Mouse (Mus musculus): ENCODE results near the gene Btbd9. TPM values are rescaled to one million over a fixed set of nuclear protein-coding genes. Genes with fewer than 3 reads are reported as not detected.

Gene Btbd9
- polyA plus RNA-seq, 1 experiment from 2014 or later = 111 TPM

DNA sequence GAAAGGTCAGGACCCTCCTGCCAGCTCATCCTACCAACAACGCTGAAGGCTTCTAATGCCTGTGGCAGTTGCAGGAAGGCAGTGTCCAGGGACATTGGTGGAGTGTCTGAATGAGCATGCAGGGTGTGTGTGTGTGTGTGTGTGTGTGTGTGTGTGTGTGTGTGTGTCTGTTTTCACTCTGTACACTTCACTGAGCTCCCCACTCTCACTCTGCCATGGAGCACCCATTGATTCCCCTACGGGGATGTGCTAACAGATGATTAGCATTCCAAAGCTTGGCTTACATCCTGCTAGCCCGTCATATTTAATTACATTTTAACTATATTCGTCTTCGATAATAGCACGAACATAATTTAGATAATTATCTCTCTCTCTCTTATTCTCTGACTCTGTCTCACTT lies 339.7 kb downstream of the Btbd9 start:
- Histone ChIP-seq H3K4me2 (no peak overlapping the region), H3K27me3 (no peaks in the 10 kb centered on the region), H3K9me3 (replicated peaks) (no peaks in the 10 kb centered on the region), H3K9ac (no peak overlapping the region), H3K36me3 (ENCODE audit: poor library complexity, severe bottlenecking) (no peaks in the 10 kb centered on the region), H3K27ac (no peak overlapping the region), H3K4me3 (no peak overlapping the region), H3K4me1 (peaks cover 42% of the 10 kb centered on the region)
- peak; percentile 78; the same call in 1 of the 2 replicates for ATAC-seq
- WGBS = 49% methylated on average over 6 of the region's 6 CpGs

- WGBS = 79% methylated on average over 4 of the region's 4 CpGs
- no peaks in the 10 kb centered on the region for H3K27me3 ChIP-seq
- H3K36me3 ChIP-seq (ENCODE audit: poor library complexity, severe bottlenecking) = no peaks in the 10 kb centered on the region
- no peak overlapping the region for H3K4me3 ChIP-seq
- no peak overlapping the region for H3K9ac ChIP-seq
- no peak for ATAC-seq
- H3K4me1 ChIP-seq = peaks cover 30% of the 10 kb centered on the region
- no peak overlapping the region for H3K27ac ChIP-seq
- no peak overlapping the region for H3K4me2 ChIP-seq
- H3K9me3 ChIP-seq (replicated peaks) = no peaks in the 10 kb centered on the region
These were observed 340.9 kb downstream of the Btbd9 start for GRCm38 (mm10) chr17:30235380-30235779.

DNA sequence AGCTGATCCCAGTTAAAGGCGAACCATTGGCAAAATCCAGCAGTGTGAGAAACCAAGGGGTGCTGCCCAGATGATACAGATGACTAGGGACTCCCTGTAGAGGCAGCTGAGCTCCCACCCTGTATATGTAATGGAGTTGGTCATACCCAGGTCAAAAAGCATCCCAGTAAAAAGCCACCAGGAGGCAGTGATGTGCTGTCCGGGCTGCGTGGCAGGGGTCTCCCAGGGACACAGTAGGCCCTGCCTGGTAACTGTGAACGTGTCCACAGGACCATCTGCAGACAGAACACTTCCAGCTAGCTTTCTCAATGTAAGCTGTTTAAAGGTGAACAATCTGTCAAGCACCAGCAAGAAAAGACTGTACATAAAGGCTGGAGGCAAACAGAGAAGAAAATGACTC lies 343.6 kb downstream of the Btbd9 start:
- peaks cover 26% of the 10 kb centered on the region for H3K4me1 ChIP-seq
- ATAC-seq = no peak
- no peak overlapping the region for H3K4me3 ChIP-seq
- no peaks in the 10 kb centered on the region for H3K36me3 ChIP-seq (ENCODE audit: poor library complexity, severe bottlenecking)
- WGBS = 35% methylated on average over 4 of the region's 4 CpGs
- no peak overlapping the region for H3K4me2 ChIP-seq
- no peaks in the 10 kb centered on the region for H3K9me3 ChIP-seq (replicated peaks)
- no peaks in the 10 kb centered on the region for H3K27me3 ChIP-seq
- H3K9ac ChIP-seq = no peak overlapping the region
- H3K27ac ChIP-seq = no peak overlapping the region

DNA sequence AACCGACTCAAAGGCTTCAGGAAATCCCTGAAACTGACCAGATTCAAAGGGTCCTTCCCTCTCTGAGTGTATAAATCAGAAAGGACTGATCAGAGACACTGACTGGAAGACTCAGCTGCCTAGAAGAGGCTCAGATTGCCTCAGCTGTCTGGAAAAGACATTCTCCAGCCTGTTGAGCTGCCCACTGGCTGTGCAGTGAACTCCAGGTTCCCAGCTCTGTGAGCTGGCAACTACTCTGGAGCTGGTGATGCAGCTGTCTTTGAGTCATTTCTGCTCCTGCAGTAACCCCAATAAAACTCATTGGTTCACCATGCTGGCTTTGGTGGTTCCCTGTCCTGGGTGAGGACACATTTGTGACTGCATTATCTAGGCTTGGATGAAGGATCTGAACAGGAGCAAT lies 344.8 kb downstream of the Btbd9 start:
- no peaks in the 10 kb centered on the region for H3K36me3 ChIP-seq (ENCODE audit: poor library complexity, severe bottlenecking)
- peaks cover 16% of the 10 kb centered on the region for H3K4me1 ChIP-seq
- no peak overlapping the region for H3K4me2 ChIP-seq
- no peak overlapping the region for H3K4me3 ChIP-seq
- H3K9ac ChIP-seq = no peak overlapping the region
- no peak for ATAC-seq
- H3K27me3 ChIP-seq = no peaks in the 10 kb centered on the region
- no peaks in the 10 kb centered on the region for H3K9me3 ChIP-seq (replicated peaks)
- whole genome bisulfite sequencing = 96% methylated on average over 1 of the region's 1 CpGs
- no peak overlapping the region for H3K27ac ChIP-seq

DNA sequence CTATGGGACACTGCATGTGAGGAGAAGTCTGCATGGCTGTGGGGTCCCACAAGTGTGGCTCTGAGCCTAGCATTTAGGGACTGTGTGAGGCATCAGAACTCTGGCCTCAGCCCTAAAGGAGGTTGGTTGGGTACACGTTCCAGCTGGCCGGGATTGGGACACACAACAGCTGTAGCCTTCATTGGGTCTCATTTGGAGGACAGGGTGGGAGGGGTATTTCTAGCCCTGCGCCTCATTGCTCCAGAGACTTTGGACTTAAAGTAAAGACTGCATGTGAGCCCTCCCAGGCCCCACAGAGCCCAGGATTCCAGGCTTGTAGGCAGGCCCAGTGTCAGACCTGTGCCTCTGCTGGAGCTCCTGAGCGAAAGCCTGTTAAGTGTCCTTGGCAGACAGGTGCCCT lies 345.9 kb downstream of the Btbd9 start:
- no peak overlapping the region for H3K9ac ChIP-seq
- no peaks in the 10 kb centered on the region for H3K27me3 ChIP-seq
- H3K4me3 ChIP-seq = no peak overlapping the region
- no peak overlapping the region for H3K27ac ChIP-seq
- no peaks in the 10 kb centered on the region for H3K9me3 ChIP-seq (replicated peaks)
- H3K4me2 ChIP-seq = no peak overlapping the region
- H3K36me3 ChIP-seq (ENCODE audit: poor library complexity, severe bottlenecking) = no peaks in the 10 kb centered on the region
- 93% methylated on average over 4 of the region's 4 CpGs for WGBS
- no peak for ATAC-seq
- H3K4me1 ChIP-seq = peaks cover 20% of the 10 kb centered on the region

GRCm38 (mm10) chr17:30228439-30229215 lies 347.7 kb downstream of the Btbd9 start:
- Histone ChIP-seq H3K9me3 (replicated peaks) (no peaks in the 10 kb centered on the region), H3K27me3 (no peaks in the 10 kb centered on the region), H3K4me1 (peaks cover 36% of the 10 kb centered on the region), H3K36me3 (ENCODE audit: poor library complexity, severe bottlenecking) (no peaks in the 10 kb centered on the region), H3K4me2 (no peak overlapping the region), H3K4me3 (no peak overlapping the region), H3K27ac (no peak overlapping the region), H3K9ac (no peak overlapping the region)
- 87% methylated on average over 10 of the region's 10 CpGs for WGBS
- no peak for ATAC-seq

GRCm38 (mm10) chr17:30225030-30225740 lies 351.1 kb downstream of the Btbd9 start:
- 25% methylated on average over 5 of the region's 5 CpGs for WGBS
- H3K9ac ChIP-seq = 0 out of 2 replicates have a peak overlapping the region, but pooled peaks have one; percentile 6
- no peak overlapping the region for H3K4me3 ChIP-seq
- H3K27ac ChIP-seq = peak overlapping the region; percentile 0; the same call in 1 of the 2 replicates
- H3K4me1 ChIP-seq = peaks cover 41% of the 10 kb centered on the region
- H3K27me3 ChIP-seq = no peaks in the 10 kb centered on the region
- no peaks in the 10 kb centered on the region for H3K9me3 ChIP-seq (replicated peaks)
- H3K4me2 ChIP-seq = no peak overlapping the region
- 0 out of 2 replicates have a peak, but pooled peaks have one; percentile 46 for ATAC-seq
- H3K36me3 ChIP-seq (ENCODE audit: poor library complexity, severe bottlenecking) = no peaks in the 10 kb centered on the region

- Histone ChIP-seq H3K9ac (no peak overlapping the region), H3K27me3 (no peaks in the 10 kb centered on the region), H3K4me1 (peaks cover 41% of the 10 kb centered on the region), H3K4me2 (no peak overlapping the region), H3K9me3 (replicated peaks) (no peaks in the 10 kb centered on the region), H3K36me3 (ENCODE audit: poor library complexity, severe bottlenecking) (peaks cover 19% of the 10 kb centered on the region; the same call in 1 of the 2 replicates), H3K27ac (no peak overlapping the region), H3K4me3 (no peak overlapping the region)
- 60% methylated on average over 12 of the region's 12 CpGs for WGBS
- ATAC-seq = no peak
These were observed 353.5 kb downstream of the Btbd9 start for GRCm38 (mm10) chr17:30222837-30223236.

DNA sequence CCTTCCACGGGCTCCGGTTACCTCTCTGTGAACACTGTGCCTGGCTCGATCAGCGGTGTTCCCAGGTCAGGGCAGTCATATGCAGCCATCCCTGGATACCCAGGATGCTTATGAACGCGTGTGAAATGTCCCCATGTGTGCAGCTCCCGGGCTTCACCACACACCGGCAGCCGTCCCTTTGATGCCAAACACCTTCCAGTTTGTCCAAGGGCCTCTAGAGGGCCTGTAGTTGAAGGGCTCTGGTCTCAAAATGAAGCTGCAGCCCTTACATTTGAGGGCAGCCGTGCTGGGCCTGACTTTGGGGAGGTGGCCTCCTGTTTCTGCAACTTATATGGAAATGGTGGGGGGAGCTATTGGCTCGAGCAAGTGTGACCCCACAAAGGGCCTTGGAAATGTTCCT lies 353.9 kb downstream of the Btbd9 start:
- Histone ChIP-seq H3K36me3 (ENCODE audit: poor library complexity, severe bottlenecking) (peaks cover 24% of the 10 kb centered on the region; the same call in 1 of the 2 replicates), H3K27me3 (no peaks in the 10 kb centered on the region), H3K9me3 (replicated peaks) (no peaks in the 10 kb centered on the region), H3K9ac (no peak overlapping the region), H3K27ac (no peak overlapping the region), H3K4me1 (peaks cover 41% of the 10 kb centered on the region), H3K4me3 (no peak overlapping the region), H3K4me2 (no peak overlapping the region)
- ATAC-seq = no peak
- 70% methylated on average over 11 of the region's 11 CpGs for WGBS

DNA sequence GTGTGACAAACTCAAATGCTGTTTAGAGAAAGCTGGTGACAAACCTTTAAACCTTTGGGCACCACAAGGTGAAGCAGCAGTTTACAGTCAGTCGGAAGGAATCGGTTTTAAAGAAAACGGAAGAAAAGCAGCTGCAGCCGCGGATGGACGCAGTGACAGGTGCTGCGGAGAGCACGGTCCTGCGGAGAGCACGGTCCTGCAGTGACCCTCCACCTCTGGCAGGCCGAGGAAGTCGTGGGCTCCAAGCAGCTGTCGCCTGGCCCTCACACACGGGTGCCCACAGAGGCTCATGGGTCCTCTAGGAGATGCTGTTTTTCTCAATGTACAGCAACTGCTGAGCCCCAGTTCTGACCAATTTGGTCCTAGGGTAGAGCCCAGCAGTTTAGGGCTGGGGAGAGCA lies 354.6 kb downstream of the Btbd9 start:
- no peak overlapping the region for H3K9ac ChIP-seq
- H3K4me3 ChIP-seq = no peak overlapping the region
- no peaks in the 10 kb centered on the region for H3K27me3 ChIP-seq
- H3K4me1 ChIP-seq = peaks cover 46% of the 10 kb centered on the region
- peaks cover 24% of the 10 kb centered on the region; the same call in 1 of the 2 replicates for H3K36me3 ChIP-seq (ENCODE audit: poor library complexity, severe bottlenecking)
- H3K4me2 ChIP-seq = no peak overlapping the region
- WGBS = 76% methylated on average over 14 of the region's 14 CpGs
- ATAC-seq = no peak
- H3K9me3 ChIP-seq (replicated peaks) = no peaks in the 10 kb centered on the region
- no peak overlapping the region for H3K27ac ChIP-seq

DNA sequence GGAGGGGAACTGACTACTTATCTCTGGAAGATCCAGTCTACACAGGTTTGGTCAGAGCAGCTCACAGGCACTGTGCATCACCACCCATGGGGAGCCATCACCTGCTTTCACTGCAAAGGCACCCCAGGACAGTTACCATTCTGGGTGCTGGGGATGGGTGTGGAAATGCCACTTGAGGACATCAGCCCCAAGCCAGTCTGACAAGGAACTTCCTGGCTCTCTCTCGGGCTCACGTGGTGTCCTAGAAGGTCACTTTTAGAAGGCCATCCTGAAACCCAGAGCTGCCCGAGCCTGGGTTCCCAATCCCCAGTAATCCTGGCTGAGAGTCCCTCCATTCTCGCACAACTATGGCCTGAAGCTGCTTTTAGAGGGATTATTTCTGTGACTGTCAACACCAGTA lies 360.5 kb downstream of the Btbd9 start:
- Histone ChIP-seq H3K27me3 (no peaks in the 10 kb centered on the region), H3K4me1 (0 out of 2 replicates have a peak, but pooled peaks cover 9% of the 10 kb centered on the region), H3K4me2 (no peak overlapping the region), H3K27ac (no peak overlapping the region; the same call in 1 of the 2 replicates), H3K9me3 (replicated peaks) (no peaks in the 10 kb centered on the region), H3K4me3 (no peak overlapping the region), H3K9ac (no peak overlapping the region), H3K36me3 (ENCODE audit: poor library complexity, severe bottlenecking) (peaks cover 51% of the 10 kb centered on the region)
- no peak for ATAC-seq
- WGBS = 73% methylated on average over 4 of the region's 4 CpGs

DNA sequence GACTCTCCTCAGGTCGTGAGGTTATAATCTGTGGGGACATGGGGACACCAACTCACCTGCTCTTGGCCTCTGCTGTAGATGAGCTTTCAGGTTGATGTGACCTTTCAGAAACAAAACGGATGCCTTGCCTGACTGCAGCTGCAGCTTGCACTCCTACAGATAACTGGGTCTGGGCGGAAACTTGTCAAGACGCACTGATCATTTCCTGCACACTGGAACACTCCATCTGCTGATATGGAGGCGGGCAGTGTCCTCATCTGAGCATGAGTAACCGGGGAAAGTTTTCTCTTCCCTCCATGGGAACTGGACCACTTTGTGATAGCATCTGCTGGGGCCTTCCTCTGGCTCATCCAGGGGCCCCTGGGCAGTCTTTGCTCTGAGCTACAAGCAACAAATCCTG lies 361.9 kb downstream of the Btbd9 start:
- H3K4me2 ChIP-seq = no peak overlapping the region
- no peaks in the 10 kb centered on the region for H3K9me3 ChIP-seq (replicated peaks)
- H3K4me1 ChIP-seq = 0 out of 2 replicates have a peak, but pooled peaks cover 9% of the 10 kb centered on the region
- no peaks in the 10 kb centered on the region for H3K27me3 ChIP-seq
- 92% methylated on average over 6 of the region's 6 CpGs for WGBS
- no peak for ATAC-seq
- H3K27ac ChIP-seq = no peak overlapping the region
- no peak overlapping the region for H3K4me3 ChIP-seq
- no peak overlapping the region for H3K9ac ChIP-seq
- peaks cover 60% of the 10 kb centered on the region for H3K36me3 ChIP-seq (ENCODE audit: poor library complexity, severe bottlenecking)

Measured in forebrain, embryonic 13.5 days (tissue).